ENCODE assay signal across 8 mouse cellular contexts in the genomic region with DNA sequence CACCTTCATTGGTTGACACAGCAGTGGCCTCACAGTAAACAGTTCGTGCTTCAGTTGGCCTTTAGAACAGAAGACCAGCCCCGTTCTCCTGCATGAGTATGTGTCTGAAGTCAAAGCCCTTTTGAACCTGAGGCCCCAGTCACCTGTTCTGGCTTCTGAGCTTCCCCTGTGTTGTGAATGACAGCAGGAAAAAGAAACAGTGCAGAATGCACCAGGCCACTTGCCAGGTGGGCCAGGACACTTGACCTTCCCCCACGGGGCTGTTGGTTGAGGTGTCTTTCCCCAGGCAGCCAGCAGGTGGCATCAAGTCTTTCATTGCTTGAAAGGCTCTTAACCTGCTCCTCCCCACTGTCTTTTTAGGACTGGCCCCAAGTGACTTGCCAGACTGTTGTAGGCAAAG.
DNase-seq lines count a peak whose midpoint lies in the region; ATAC-seq and TF ChIP-seq lines count a peak whose summit lies in the region.

No protein-coding gene starts in this region.

- TF ChIP-seq RAD21 in CH12.LX (IDR thresholded peaks at IDR 0.05; ENCODE audit: low read depth, low read length), result peak; percentile 16

- intact Hi-C loops in gastrocnemius, adult 2 months (cut with DNase I), result loop anchor here (1.0 kb wide), 1 partner anchor 130 kb away; no protein-coding TSS in a partner anchor

- no peaks in the 10 kb centered on the region for H3K79me2 ChIP-seq in CH12.LX (replicated peaks; ENCODE audit: control insufficient read depth, extremely low read depth, insufficient read depth, poor library complexity, severe bottlenecking)

- no peak for ATAC-seq in kidney, embryonic 16.5 days (ENCODE audit: low FRiP score, low TSS enrichment)
- ATAC-seq in erythroblast, adult 5-6 weeks (replicated peaks; ENCODE audit: low FRiP score, poor library complexity, severe bottlenecking), result no peak

- H3K4me3 ChIP-seq in kidney, embryonic 16.5 days (ENCODE audit: low read length), result no peak overlapping the region
- H3K4me3 ChIP-seq in CH12.LX (replicated peaks in 1 of 3; ENCODE audit: low read depth in 2 of 3, low read length in 2 of 3, poor library complexity in 1 of 3), result no peak overlapping the region
- H3K4me3 ChIP-seq in gastrocnemius, adult 2 months, result no peak overlapping the region
- H3K4me3 ChIP-seq in limb, embryonic 10.5 days, result no peak overlapping the region

- no peak overlapping the region for H3K27ac ChIP-seq in kidney, embryonic 16.5 days (ENCODE audit: low read length)
- no peak overlapping the region for H3K27ac ChIP-seq in CH12.LX (ENCODE audit: insufficient read depth, low read depth)
- H3K27ac ChIP-seq in gastrocnemius, adult 2 months, result no peak overlapping the region
- H3K27ac ChIP-seq in limb, embryonic 10.5 days, result no peak overlapping the region

- in situ Hi-C loops in CH12.LX (cut with MboI; ENCODE audit: low pct_ligation_motif_present, low pct_unique_long_range_greater_than_20kb, low sequenced_read_pairs), result loop anchor here (10.0 kb wide), 2 partner anchors 134 to 284 kb away; a partner anchor contains a TSS

- no peak for TF ChIP-seq POLR2A in CH12.LX (IDR thresholded peaks at IDR 0.05; ENCODE audit: low read depth, low read length)

- no peaks in the 10 kb centered on the region for H3K36me3 ChIP-seq in kidney, embryonic 16.5 days (ENCODE audit: insufficient read depth, low read length)
- no peaks in the 10 kb centered on the region for H3K36me3 ChIP-seq in CH12.LX (replicated peaks in 1 of 2; ENCODE audit: control insufficient read depth in 1 of 2, insufficient read depth in 1 of 2, low read length in 1 of 2)
- no peaks in the 10 kb centered on the region for H3K36me3 ChIP-seq in limb, embryonic 10.5 days

- TF ChIP-seq EP300 in CH12.LX (IDR thresholded peaks at IDR 0.05; ENCODE audit: low read length), result no peak

- 48% methylated on average over 3 of the region's 3 CpGs for WGBS in kidney, embryonic 16.5 days
- 65% methylated on average over 3 of the region's 3 CpGs for WGBS in limb, embryonic 10.5 days

- H3K27me3 ChIP-seq in kidney, embryonic 16.5 days (ENCODE audit: insufficient read depth, low read length), result no peaks in the 10 kb centered on the region
- peaks cover 6% of the 10 kb centered on the region for H3K27me3 ChIP-seq in CH12.LX (replicated peaks)
- H3K27me3 ChIP-seq in limb, embryonic 10.5 days (ENCODE audit: low read depth, poor library complexity, severe bottlenecking), result no peaks in the 10 kb centered on the region

- dilution Hi-C loops in CH12.LX (cut with MboI; ENCODE audit: extremely low pct_ligation_motif_present, extremely low pct_unique_long_range_greater_than_20kb, low sequenced_read_pairs), result no loop called here

- TF ChIP-seq CTCF in CH12.LX (conservative IDR thresholded peaks at IDR 0.05 in 1 of 2, IDR thresholded peaks at IDR 0.05 in 1 of 2; ENCODE audit: low read depth in 2 of 2, low read length in 2 of 2), result peak; percentile 48 to 64
- peak; percentile 74 for TF ChIP-seq CTCF in gastrocnemius, adult 2 months (IDR thresholded peaks at IDR 0.05)

- no peak overlapping the region for H3K9ac ChIP-seq in kidney, embryonic 16.5 days (replicated peaks; ENCODE audit: low read length)
- H3K9ac ChIP-seq in CH12.LX (ENCODE audit: insufficient read depth, low read depth), result no peak overlapping the region

- H3K9me3 ChIP-seq in kidney, embryonic 16.5 days (ENCODE audit: low read length), result no peaks in the 10 kb centered on the region
- no peaks in the 10 kb centered on the region for H3K9me3 ChIP-seq in CH12.LX (replicated peaks; ENCODE audit: low read length)
- no peaks in the 10 kb centered on the region for H3K9me3 ChIP-seq in limb, embryonic 10.5 days (replicated peaks)

- peaks cover 7% of the 10 kb centered on the region; the same call in 1 of the 2 replicates for H3K4me1 ChIP-seq in kidney, embryonic 16.5 days (ENCODE audit: insufficient read depth, low read length)
- H3K4me1 ChIP-seq in CH12.LX (ENCODE audit: control insufficient read depth in 1 of 2, insufficient read depth in 2 of 2), result peaks cover 0 to 3% of the 10 kb centered on the region in 2 experiments; a peak in 2 of 4 replicates
- H3K4me1 ChIP-seq in limb, embryonic 10.5 days, result no peaks in the 10 kb centered on the region

- DNase-seq in kidney, adult 18-20 months, result peak; percentile 79
- no peak for DNase-seq in CH12.LX (ENCODE audit: extremely low read depth)
- peak; percentile 77 for DNase-seq in brain, adult 2 months (ENCODE audit: low read depth, low spot score)
- peak; percentile 70 for DNase-seq in gastrocnemius, adult 2 months
- DNase-seq in limb, embryonic 10.5 days (ENCODE audit: low spot score), result peak; percentile 76
- peak; percentile 54 for DNase-seq in ovary, postnatal 36 days (ENCODE audit: low spot score)

- no peak overlapping the region for H3K4me2 ChIP-seq in kidney, embryonic 16.5 days (replicated peaks; ENCODE audit: low read depth, low read length)
- no peak overlapping the region for H3K4me2 ChIP-seq in CH12.LX (ENCODE audit: insufficient read depth, low read depth, poor library complexity, severe bottlenecking)

TF ChIP-seq in CH12.LX, 34 proteins besides CTCF, POLR2A, EP300 and RAD21:
- TF ChIP-seq POLR2AphosphoS2 (IDR thresholded peaks at IDR 0.05; ENCODE audit: low read depth, low read length), result no peak
- no peak for TF ChIP-seq HCFC1 (IDR thresholded peaks at IDR 0.05; ENCODE audit: low read depth, low read length)
- TF ChIP-seq RCOR1 (conservative IDR thresholded peaks at IDR 0.05; ENCODE audit: low read depth, low read length), result no peak
- TF ChIP-seq ELF1 (IDR thresholded peaks at IDR 0.05; ENCODE audit: low read depth, low read length), result no peak
- peak; percentile 57 for TF ChIP-seq SMC3 (IDR thresholded peaks at IDR 0.05; ENCODE audit: low read depth, low read length)
- no peak for TF ChIP-seq ZKSCAN1 (IDR thresholded peaks at IDR 0.05; ENCODE audit: borderline replicate concordance, low read depth, low read length)
- TF ChIP-seq JUND (conservative IDR thresholded peaks at IDR 0.05; ENCODE audit: low read depth, low read length), result no peak
- no peak for TF ChIP-seq PAX5 (IDR thresholded peaks at IDR 0.05; ENCODE audit: low read length)
